Mouse (Mus musculus) MEL (cell line): ENCODE results near the gene Dlx4. TPM values are rescaled to one million over a fixed set of nuclear protein-coding genes. Genes with fewer than 3 reads are reported as not detected.

Experiments
- DNase-seq: peaks from one replicate; pipeline ENCODE4 v3.0.0; 2011; ENCODE audit warnings: low read depth, low spot score
- H3K27ac ChIP-seq: 2 replicates; pipeline ENCODE4 v1.5.1; 2012; ENCODE audit warnings: low read depth, mild to moderate bottlenecking, control low read depth, low read length, moderate library complexity; ENCODE audit not compliant: control insufficient read depth
- H3K27me3 ChIP-seq, 2 experiments: fragments of 150-350 bp in 1 of 2; sonication (generic) in 1 of 2; 2 replicates each; pipeline ENCODE4 v1.6.1; 2012; ENCODE audit warnings: low read length in 2 of 2, mild to moderate bottlenecking in 2 of 2, improper control_type of control experiment in 1 of 2, moderate library complexity in 1 of 2; ENCODE audit not compliant: insufficient read depth in 2 of 2, control insufficient read depth in 1 of 2
- H3K36me3 ChIP-seq, 2 experiments: 2 replicates each; pipeline ENCODE4 v1.6.1; 2012 to 2014; ENCODE audit warnings: low read length in 2 of 2, improper control_type of control experiment in 1 of 2, inconsistent platforms in 1 of 2, mild to moderate bottlenecking in 1 of 2; ENCODE audit not compliant: insufficient read depth in 2 of 2, control insufficient read depth in 1 of 2
- H3K4me1 ChIP-seq, 2 experiments: fragments of 150-350 bp in 1 of 2; sonication (generic) in 1 of 2; 2 replicates each; pipeline ENCODE4 v1.6.1; 2012; ENCODE audit warnings: low read length in 2 of 2, improper control_type of control experiment in 1 of 2, mild to moderate bottlenecking in 1 of 2; ENCODE audit not compliant: insufficient read depth in 2 of 2, control insufficient read depth in 1 of 2
- H3K4me3 ChIP-seq, 2 experiments: fragments of 150-350 bp in 1 of 2; sonication (generic) in 1 of 2; 2 replicates each; pipeline ENCODE4 v1.5.1; 2012; ENCODE audit warnings: low read depth in 2 of 2, low read length in 2 of 2, mild to moderate bottlenecking in 2 of 2, moderate library complexity in 2 of 2, control low read depth in 1 of 2, improper control_type of control experiment in 1 of 2; ENCODE audit not compliant: control insufficient read depth in 1 of 2, insufficient read depth in 1 of 2
- H3K79me2 ChIP-seq: 2 replicates; pipeline ENCODE4 v1.6.1; 2012; ENCODE audit warnings: mild to moderate bottlenecking, low read length, moderate library complexity; ENCODE audit not compliant: control insufficient read depth, poor library complexity, insufficient read depth
- H3K9ac ChIP-seq: 2 replicates; pipeline ENCODE4 v1.6.1; 2012; ENCODE audit warnings: low read depth, mild to moderate bottlenecking, control low read depth, low read length, moderate library complexity; ENCODE audit not compliant: control insufficient read depth, poor library complexity, severe bottlenecking
- H3K9me3 ChIP-seq: fragments of 150-350 bp; sonication (generic); replicated peaks from 2 replicates; pipeline ENCODE4 v1.6.1; 2012; ENCODE audit warnings: mild to moderate bottlenecking, low read length, improper control_type of control experiment, moderate library complexity; ENCODE audit not compliant: insufficient read depth
- BHLHE40 ChIP-seq: IDR thresholded peaks from 2 replicates; pipeline ENCODE4 v1.6.1; 2012; ENCODE audit warnings: low read depth, mild to moderate bottlenecking, inconsistent platforms, low read length, improper control_type of control experiment, borderline replicate concordance
- CHD1 ChIP-seq: IDR thresholded peaks from 2 replicates; pipeline ENCODE4 v1.6.1; 2012; ENCODE audit warnings: low read depth, mild to moderate bottlenecking, inconsistent platforms, low read length, improper control_type of control experiment
- CTCF ChIP-seq, 3 experiments: IDR thresholded peaks in 2 of 3; conservative IDR thresholded peaks in 1 of 3; 2 replicates each; pipeline ENCODE4 v1.5.1; 2011 to 2012; ENCODE audit warnings: low read length in 3 of 3, low read depth in 2 of 3, mild to moderate bottlenecking in 2 of 3, improper control_type of control experiment in 1 of 3, inconsistent platforms in 1 of 3, mixed read lengths in 1 of 3, moderate library complexity in 1 of 3; ENCODE audit not compliant: control insufficient read depth in 1 of 3, insufficient read depth in 1 of 3, poor library complexity in 1 of 3, severe bottlenecking in 1 of 3
- ELF1 ChIP-seq: IDR thresholded peaks from 2 replicates; pipeline ENCODE4 v1.6.1; 2014; ENCODE audit warnings: low read depth, mild to moderate bottlenecking, inconsistent platforms, low read length, improper control_type of control experiment, moderate library complexity
- EP300 ChIP-seq, 2 experiments: IDR thresholded peaks; 2 replicates each; pipeline ENCODE4 v1.6.1; 2011; ENCODE audit warnings: improper control_type of control experiment in 2 of 2, low read length in 2 of 2, low read depth in 1 of 2, mild to moderate bottlenecking in 1 of 2
- GABPA ChIP-seq: IDR thresholded peaks from 2 replicates; pipeline ENCODE4 v1.6.1; 2012; ENCODE audit warnings: low read depth, mild to moderate bottlenecking, inconsistent platforms, low read length, improper control_type of control experiment, moderate library complexity
- JUND ChIP-seq: IDR thresholded peaks from 2 replicates; pipeline ENCODE4 v1.6.1; 2011; ENCODE audit warnings: low read depth, mild to moderate bottlenecking, improper control_type of control experiment, low read length
- MAFK ChIP-seq: IDR thresholded peaks from 2 replicates; pipeline ENCODE4 v1.6.1; 2011; ENCODE audit warnings: low read depth, mild to moderate bottlenecking, low read length, improper control_type of control experiment, borderline replicate concordance
- MXI1 ChIP-seq: IDR thresholded peaks from 2 replicates; pipeline ENCODE4 v1.6.1; 2011; ENCODE audit warnings: mild to moderate bottlenecking, low read depth, low read length, improper control_type of control experiment
- MYB ChIP-seq: IDR thresholded peaks from 2 replicates; pipeline ENCODE4 v1.6.1; 2011; ENCODE audit warnings: mild to moderate bottlenecking, low read depth, low read length, improper control_type of control experiment
- POLR2AphosphoS2 ChIP-seq: IDR thresholded peaks from 2 replicates; pipeline ENCODE4 v1.6.1; 2011; ENCODE audit warnings: low read length, improper control_type of control experiment
- POLR2AphosphoS5 ChIP-seq: IDR thresholded peaks from 2 replicates; pipeline ENCODE4 v1.6.1; 2012; ENCODE audit warnings: low read depth, borderline replicate concordance, mild to moderate bottlenecking, inconsistent platforms, low read length, moderate library complexity, mixed read lengths
- RAD21 ChIP-seq: IDR thresholded peaks from 2 replicates; pipeline ENCODE4 v1.6.1; 2011; ENCODE audit warnings: mild to moderate bottlenecking, low read depth, low read length, improper control_type of control experiment
- RCOR1 ChIP-seq: IDR thresholded peaks from 2 replicates; pipeline ENCODE4 v1.6.1; 2012; ENCODE audit warnings: low read depth, mild to moderate bottlenecking, inconsistent platforms, low read length, improper control_type of control experiment
- SIN3A ChIP-seq: IDR thresholded peaks from 2 replicates; pipeline ENCODE4 v1.6.1; 2012; ENCODE audit warnings: low read length, improper control_type of control experiment, inconsistent platforms
- SMC3 ChIP-seq: IDR thresholded peaks from 2 replicates; pipeline ENCODE4 v1.6.1; 2011; ENCODE audit warnings: low read depth, low read length, improper control_type of control experiment
- TAL1 ChIP-seq: IDR thresholded peaks from 2 replicates; pipeline ENCODE4 v1.6.1; 2012; ENCODE audit warnings: mild to moderate bottlenecking, inconsistent platforms, low read length, moderate library complexity, mixed read lengths
- TBP ChIP-seq: IDR thresholded peaks from 2 replicates; pipeline ENCODE4 v1.8.0; 2011; ENCODE audit warnings: low read depth, low read length, improper control_type of control experiment
- TCF12 ChIP-seq: IDR thresholded peaks from 2 replicates; pipeline ENCODE4 v1.6.1; 2014; ENCODE audit warnings: low read depth, mild to moderate bottlenecking, inconsistent platforms, low read length, improper control_type of control experiment, moderate library complexity
- USF1 ChIP-seq: IDR thresholded peaks from 2 replicates; pipeline ENCODE4 v1.6.1; 2014; ENCODE audit warnings: low read depth, mild to moderate bottlenecking, inconsistent platforms, low read length, improper control_type of control experiment, moderate library complexity
- ZKSCAN1 ChIP-seq: IDR thresholded peaks from 2 replicates; pipeline ENCODE4 v1.6.1; 2012; ENCODE audit warnings: low read depth, mild to moderate bottlenecking, inconsistent platforms, low read length, improper control_type of control experiment, moderate library complexity
- ZMIZ1 ChIP-seq: IDR thresholded peaks from 2 replicates; pipeline ENCODE4 v1.6.1; 2012; ENCODE audit warnings: low read depth, mild to moderate bottlenecking, inconsistent platforms, low read length, improper control_type of control experiment, moderate library complexity
- ZNF384 ChIP-seq: IDR thresholded peaks from 2 replicates; pipeline ENCODE4 v1.6.1; 2012; ENCODE audit warnings: low read depth, mild to moderate bottlenecking, inconsistent platforms, low read length, improper control_type of control experiment
- polyA plus RNA-seq, 2 experiments: library from polyadenylated mRNA; stranded (reverse) in 1 of 2; unstranded in 1 of 2; fragments of >175 nt in 1 of 2; fragments of >200 nt in 1 of 2; gene quantifications; 2 replicates each; pipeline versions ENCODE4 v1.2.1 to v1.2.4; 2012; ENCODE audit warnings: low replicate concordance in 2 of 2, low read depth in 1 of 2; ENCODE audit not compliant: insufficient read length in 2 of 2, insufficient read depth in 1 of 2, missing spikeins in 1 of 2
- total RNA-seq: library from RNA; depleted of rRNA; stranded (reverse); fragments of 300-350 nt; gene quantifications from 2 replicates; pipeline ENCODE4 v1.2.3, GENCODE M21; 2012

Dlx4 gene
- total and polyA plus RNA-seq, 3 experiments, result not detected

DNA sequence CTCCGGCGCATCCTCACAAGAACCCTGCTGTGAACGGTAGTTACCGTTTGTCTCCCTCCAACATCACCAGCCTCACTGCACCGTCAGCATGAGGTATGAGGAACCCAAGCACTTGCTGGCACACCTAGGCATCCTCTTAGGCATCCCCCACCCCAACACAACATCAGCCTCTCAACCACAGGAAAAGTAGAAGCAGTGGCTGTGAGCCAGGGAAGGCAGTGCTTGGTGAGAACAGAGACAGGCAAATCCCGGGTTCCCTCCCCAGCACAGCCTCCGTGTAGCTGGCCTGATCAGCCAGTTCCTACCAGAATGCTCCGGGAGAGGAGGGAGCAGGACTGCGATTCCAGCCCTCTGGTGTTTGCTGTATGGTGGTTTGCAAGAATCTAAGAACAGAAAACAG lies 2.7 kb upstream of the Dlx4 start:
- Histone ChIP-seq H3K9ac (no peak overlapping the region), H3K36me3 (no peaks in the 10 kb centered on the region), H3K4me3 (no peak overlapping the region), H3K27me3 (peaks cover 4 to 12% of the 10 kb centered on the region in 2 experiments), H3K9me3 (no peaks in the 10 kb centered on the region), H3K27ac (no peak overlapping the region)
- DNase-seq, result no peak
- TF ChIP-seq TBP, result no peak
- TF ChIP-seq POLR2AphosphoS2, result no peak
- TF ChIP-seq GABPA, result no peak
- no peak for TF ChIP-seq RAD21
- TF ChIP-seq JUND, result no peak
- TF ChIP-seq TCF12, result no peak
- no peak for TF ChIP-seq MYB
- TF ChIP-seq TAL1, result no peak
- no peak for TF ChIP-seq ZKSCAN1
- no peak for TF ChIP-seq BHLHE40
- TF ChIP-seq ZNF384, result no peak
- TF ChIP-seq, all 39 proteins: peak for 0
- no peaks in the 10 kb centered on the region for H3K79me2 ChIP-seq
- no peaks in the 10 kb centered on the region for H3K4me1 ChIP-seq

DNA sequence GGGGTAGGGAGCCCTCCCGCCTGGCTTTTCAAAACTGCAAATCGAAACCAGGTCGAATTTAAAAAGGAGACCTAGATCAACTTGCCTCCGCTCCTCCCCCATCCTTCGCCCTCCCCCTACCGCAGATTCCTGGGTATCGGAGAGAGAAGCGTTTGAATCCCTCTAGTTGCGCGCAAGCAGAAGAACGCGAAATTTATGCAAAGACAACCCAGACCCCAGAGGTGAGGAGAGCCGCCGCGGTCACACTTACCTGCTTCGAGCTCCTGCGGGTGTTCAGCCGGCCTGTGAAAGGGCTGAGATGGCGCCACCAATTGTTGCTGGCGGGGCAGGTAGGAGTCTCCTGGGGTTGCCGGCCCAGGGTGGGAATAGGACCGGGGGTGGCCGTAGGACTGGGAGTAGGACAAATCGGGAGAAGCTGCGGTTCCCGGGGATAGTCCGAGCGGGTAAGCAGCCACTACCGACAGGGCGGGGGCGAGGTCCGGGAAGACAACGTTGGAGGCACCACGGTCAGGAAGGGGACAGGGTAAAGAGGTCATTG lies 1.0 kb downstream of the Dlx4 start:
- TF ChIP-seq ZKSCAN1 (no peak), ZMIZ1 (no peak), SIN3A (no peak), CTCF (IDR thresholded peaks at IDR 0.05 in 2 of 3, conservative IDR thresholded peaks at IDR 0.05 in 1 of 3; ENCODE audit: control insufficient read depth in 1 of 3, insufficient read depth in 1 of 3, low read depth in 2 of 3, low read length in 3 of 3, poor library complexity in 1 of 3, severe bottlenecking in 1 of 3) (no peak), MXI1 (no peak), USF1 (no peak), ZNF384 (no peak), TAL1 (no peak), POLR2AphosphoS5 (no peak), CHD1 (no peak), RCOR1 (no peak), ELF1 (no peak), MAFK (no peak), GABPA (no peak), RAD21 (no peak), BHLHE40 (no peak), EP300 (IDR thresholded peaks at IDR 0.05; ENCODE audit: low read depth in 1 of 2, low read length in 2 of 2) (no peak), SMC3 (no peak)
- TF ChIP-seq, all 39 proteins: peak for 0
- no peak overlapping the region for H3K9ac ChIP-seq
- H3K27ac ChIP-seq, result no peak overlapping the region
- H3K9me3 ChIP-seq, result no peaks in the 10 kb centered on the region
- no peaks in the 10 kb centered on the region for H3K36me3 ChIP-seq
- H3K27me3 ChIP-seq, result peaks cover 12 to 15% of the 10 kb centered on the region in 2 experiments
- H3K79me2 ChIP-seq, result no peaks in the 10 kb centered on the region
- no peak overlapping the region for H3K4me3 ChIP-seq
- no peak for DNase-seq
- H3K4me1 ChIP-seq, result no peaks in the 10 kb centered on the region
